Mouse (Mus musculus) megakaryocyte progenitor cell, adult 5-6 weeks (primary cell): ENCODE measurements around the gene Osbpl5. TPM values are rescaled to one million over a fixed set of nuclear protein-coding genes. Genes with fewer than 3 reads are reported as not detected.
"Not testable (repeated sequence)": the region's sequence is repeated elsewhere in the genome, so short reads cannot be mapped to it uniquely, and the experiment has no call there.

Experiments used
- ATAC-seq: replicated peaks from 2 replicates; pipeline ENCODE4 v1.8.0; 2016; ENCODE audit warnings: mild to moderate bottlenecking, moderate TSS enrichment, inconsistent platforms; ENCODE audit not compliant: poor library complexity
- total RNA-seq, 2 experiments: library from RNA; stranded (forward) in 1 of 2; stranded (reverse) in 1 of 2; fragments of 157-497, 149-512 nt in 1 of 2; fragments of 200-1000 nt in 1 of 2; gene quantifications; 2 replicates each; pipeline versions ENCODE4 v1.2.3 to v1.2.4; 2015 to 2017

Gene Osbpl5
- total RNA-seq, 2 experiments from 2014 or later, result 2.7 to 4.4 TPM

DNA sequence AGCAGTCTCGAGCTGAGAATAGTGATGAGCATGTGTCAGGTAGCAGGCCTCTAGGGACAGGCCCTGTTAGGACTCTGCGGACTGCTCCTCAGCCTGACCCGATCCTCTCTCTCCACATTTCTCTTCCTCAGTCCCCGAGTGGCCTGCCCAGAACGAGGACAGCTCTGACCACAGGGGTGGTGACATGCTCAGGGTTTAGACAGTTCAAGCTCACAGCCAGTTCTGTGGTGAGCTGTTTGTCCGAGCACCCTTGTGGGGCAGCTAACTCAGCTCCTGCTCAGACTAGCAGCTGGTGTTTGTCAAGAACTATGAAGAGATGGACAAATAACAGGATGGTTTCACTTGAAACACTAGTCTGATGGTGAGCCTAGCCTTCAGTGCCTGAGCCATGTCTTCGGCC is 45.4 kb downstream of the Osbpl5 start:
- no peak for ATAC-seq

DNA sequence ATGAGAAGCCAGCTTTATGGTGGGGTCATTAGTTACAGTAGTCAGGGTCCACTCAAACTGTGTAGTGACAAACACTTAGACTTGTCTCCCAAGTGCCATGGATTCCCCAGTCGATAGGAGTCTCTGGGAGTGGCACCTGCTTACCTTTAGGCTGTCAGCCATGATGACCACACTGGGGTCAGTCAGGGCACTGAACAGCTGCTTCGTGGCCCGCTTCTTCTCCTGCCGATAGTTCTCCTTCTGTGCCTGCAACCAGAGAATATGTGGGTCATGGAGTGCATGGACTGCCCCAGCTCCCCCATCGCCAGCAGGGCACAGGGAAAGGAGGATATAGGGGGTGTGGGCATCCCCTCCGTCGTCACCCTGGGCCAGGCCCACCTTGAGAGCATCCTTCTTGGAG is 47.4 kb downstream of the Osbpl5 start:
- no peak for ATAC-seq

DNA sequence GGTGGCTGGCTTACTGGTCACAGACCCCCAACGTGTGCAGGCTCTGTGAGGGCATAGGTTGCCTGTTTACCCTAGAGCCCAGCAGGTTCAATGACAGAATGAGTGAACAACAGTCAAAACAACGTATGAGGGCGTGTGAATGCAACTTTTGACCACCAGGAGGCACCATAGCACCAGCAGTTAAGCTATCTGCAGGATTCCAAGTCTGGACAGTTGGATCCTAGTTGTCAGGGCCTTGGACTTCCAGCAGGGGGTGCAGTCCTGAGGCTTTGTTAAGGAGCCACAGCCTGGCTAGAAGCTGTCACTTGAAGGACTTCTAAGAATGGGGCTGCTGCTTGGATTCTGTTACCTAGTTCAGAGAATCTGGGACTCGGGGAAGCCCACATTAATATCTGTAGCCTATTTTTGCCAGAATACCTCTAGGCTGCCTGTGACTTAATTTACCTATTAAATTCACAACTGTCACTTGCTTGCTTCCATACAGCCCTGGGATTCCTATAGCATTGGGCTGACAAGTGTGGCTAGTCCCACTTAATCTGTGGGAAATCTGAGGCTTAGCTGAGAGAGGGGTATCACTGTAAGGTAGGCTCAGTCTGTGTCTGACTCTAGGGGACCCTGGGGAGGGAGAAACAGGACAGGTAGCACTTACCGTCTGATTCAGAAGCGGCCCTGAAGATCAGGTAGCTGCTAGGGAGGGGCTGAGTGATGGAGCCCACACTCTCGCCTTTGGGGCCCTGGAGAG is 49.9 kb downstream of the Osbpl5 start:
- ATAC-seq, result peak; percentile 99

DNA sequence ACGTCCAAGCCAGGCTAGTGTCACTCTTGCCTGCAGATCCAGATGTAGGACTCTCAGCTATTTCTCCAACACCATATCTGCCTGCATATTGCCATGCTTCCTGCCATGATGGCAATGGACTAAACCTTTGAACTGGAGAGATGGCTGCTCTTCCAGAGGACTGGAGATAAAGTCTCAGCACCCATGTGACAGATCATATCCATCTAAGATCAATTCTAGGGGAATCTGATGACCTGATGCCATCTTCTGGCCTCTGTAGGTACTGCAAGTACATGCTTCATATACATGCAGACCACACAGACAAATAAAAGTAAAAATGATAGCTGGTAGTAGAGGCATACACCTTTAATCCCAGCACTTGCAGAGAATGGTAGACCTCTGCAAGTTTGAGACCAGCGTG is 60.6 kb downstream of the Osbpl5 start:
- ATAC-seq, result peak; percentile 76

DNA sequence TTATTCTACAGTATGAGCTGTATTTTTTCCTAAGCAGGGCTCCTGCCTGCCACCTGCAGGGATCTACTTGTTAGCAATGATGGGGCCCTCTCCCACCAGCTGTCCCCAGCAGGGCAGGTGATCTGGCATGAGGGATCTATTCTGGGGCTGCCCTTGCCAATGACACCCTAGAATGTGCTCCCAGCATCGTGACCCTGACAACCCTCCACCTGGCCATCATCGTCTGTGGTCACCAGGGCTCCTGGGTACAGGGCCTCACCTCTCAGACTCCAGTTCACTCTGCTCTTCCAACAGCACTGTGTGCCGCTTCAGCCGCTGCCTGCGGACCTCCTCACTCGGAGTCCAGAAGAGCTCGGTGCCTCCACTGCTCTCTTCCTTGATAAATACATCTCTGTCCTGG is 62.2 kb downstream of the Osbpl5 start:
- ATAC-seq, result no peak

DNA sequence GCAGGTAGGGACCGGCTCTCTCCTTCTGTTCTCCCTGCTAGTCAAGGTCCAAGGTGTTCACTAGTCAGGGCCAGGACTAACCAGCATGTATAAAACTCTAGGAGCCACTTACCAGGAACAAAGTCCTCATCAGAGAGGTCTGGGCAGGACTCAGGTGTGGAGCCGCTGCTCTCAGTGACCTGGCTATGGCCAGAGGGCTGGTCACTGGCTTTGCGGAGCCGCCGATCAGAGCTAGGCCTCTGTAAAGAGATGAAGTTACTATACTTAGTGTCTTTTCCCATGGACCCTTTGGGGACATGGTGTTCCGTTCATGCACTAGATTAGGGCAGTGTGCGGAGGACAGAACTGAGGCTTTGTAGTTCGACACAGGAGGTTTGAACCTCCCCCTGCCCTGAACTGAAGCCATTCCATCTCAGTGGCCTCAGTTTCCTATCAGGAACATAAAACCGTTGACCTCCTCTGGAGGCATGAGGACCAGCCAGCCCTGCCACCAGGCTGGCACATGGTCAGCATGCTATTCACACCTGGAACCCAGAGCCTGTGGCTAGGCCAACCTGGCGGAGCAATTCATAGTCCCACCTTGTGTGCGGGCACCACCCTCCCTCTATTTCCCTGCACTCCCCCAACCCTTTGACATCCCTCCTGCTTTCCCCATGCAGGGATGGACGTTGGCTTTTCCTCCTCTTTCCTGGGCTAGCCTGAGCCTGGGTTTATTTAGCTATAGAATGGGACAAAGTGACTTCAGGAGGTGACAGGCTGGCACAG is 63.9 kb downstream of the Osbpl5 start:
- no peak for ATAC-seq

DNA sequence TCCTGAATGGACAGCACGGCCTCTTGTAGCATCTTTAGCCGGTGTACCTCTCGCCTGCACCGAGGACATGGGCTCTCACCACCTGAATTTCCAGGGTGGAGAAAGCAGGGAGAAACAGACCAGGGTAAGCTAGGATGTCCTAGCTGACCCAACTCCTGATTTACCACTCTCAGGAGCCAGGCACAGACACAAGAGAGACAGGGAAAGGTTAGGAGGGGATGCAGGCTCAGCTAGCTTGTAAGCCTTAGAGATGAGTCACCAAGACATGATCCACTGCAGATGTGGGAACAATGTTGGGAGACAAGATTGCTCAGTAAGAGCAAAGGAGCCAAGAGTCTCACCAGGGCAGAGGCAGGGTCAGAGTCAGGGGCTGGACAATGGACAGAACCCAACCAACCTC is 64.9 kb downstream of the Osbpl5 start:
- no peak for ATAC-seq

DNA sequence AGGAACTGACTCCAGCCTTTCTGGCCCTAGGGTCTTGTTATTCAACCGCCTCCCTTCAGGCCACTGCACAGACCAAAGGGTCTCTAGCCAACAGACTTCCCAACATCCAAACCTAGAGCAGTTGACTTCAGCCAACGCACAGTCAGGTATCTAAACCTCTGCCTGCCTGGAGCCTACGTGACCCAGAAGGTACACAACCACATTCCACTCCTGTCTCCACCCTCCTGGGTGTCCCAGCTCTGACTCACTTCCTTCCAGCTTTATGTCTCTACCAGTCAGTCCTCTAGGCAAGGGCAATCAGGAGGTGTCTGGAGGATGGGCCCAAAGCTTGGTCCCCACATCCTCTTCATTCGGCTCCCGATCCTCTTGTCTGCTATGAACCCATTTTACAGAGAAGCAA is 65.6 kb downstream of the Osbpl5 start:
- no peak for ATAC-seq

DNA sequence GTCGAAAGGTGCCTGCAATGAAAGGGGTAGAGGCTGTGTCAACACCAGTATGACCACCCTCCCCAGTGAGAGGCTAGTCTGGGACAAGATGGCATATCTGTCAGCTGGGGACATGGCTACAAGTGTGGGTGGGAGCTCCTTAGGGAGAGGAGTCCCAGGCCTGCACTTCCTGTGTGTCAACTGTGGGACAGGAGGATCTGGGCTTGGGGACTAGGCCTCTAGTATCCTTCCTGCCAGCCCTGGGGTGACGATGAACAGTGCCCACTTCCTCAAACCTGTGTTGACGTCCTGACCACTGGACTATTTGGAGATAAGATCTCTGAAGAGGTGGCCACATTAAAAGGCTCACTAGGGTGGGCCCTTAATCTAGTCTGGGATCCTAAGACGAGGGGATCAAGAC is 66.8 kb downstream of the Osbpl5 start:
- ATAC-seq, result peak; percentile 42

DNA sequence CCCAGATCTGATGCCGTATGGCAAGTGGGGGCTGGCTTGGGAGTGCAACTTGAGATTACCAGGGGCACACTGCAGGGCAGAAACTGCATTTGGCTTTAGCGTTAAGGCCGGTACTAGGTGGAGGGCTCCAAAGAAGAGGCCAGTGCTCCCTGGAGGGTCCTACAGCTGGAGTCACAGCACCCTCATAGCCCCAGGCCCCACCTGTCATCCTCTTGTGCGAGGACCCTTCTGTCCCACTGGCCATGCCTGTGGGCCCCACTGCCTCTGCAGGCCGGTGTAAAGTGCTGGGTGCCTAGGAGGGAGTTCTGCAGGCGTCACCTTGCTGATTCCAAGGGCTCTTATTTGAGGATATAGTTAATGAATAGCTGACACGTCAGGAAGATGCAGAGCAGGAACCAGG is 67.3 kb downstream of the Osbpl5 start:
- ATAC-seq, result no peak

DNA sequence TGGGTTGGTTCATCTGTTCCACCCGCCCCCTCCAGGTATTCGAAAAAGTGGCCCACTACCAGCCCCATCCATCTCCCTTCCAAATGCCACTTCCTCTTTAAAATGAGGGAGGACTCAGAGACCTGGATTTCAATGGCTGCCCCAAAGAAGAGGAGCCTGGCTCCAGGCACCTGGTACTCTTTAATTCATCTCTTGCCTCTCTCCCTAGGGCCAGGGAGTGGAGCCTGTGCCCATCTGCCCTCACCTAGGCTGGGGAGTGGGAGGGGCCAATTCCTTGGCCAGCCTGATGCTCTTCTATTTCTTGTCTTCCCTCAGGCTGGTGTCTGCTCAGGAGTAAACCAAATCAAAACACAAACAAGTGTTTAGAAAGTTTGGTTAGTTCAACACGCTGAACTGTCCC is 70.1 kb downstream of the Osbpl5 start:
- not testable (repeated sequence) for ATAC-seq

DNA sequence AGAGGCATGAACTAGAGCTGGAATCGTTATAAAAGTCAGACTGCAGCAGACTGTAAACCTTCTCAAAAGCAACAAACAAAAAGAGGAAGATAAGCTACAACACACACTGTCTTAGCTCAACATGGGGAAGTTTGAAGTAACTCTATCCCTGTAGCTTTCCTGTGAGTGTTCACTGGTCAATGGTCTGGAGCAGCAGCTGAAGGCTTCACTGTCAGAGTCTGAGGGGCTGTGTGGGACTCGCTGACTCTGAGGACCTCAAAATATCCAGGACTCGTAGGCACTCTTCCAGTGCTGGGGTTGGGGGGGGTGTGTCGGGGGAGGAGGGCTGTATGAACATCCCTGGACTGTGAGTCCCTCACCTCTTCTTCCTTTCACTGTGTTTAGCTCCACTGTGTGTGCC is 70.6 kb downstream of the Osbpl5 start:
- ATAC-seq, result peak; percentile 32

DNA sequence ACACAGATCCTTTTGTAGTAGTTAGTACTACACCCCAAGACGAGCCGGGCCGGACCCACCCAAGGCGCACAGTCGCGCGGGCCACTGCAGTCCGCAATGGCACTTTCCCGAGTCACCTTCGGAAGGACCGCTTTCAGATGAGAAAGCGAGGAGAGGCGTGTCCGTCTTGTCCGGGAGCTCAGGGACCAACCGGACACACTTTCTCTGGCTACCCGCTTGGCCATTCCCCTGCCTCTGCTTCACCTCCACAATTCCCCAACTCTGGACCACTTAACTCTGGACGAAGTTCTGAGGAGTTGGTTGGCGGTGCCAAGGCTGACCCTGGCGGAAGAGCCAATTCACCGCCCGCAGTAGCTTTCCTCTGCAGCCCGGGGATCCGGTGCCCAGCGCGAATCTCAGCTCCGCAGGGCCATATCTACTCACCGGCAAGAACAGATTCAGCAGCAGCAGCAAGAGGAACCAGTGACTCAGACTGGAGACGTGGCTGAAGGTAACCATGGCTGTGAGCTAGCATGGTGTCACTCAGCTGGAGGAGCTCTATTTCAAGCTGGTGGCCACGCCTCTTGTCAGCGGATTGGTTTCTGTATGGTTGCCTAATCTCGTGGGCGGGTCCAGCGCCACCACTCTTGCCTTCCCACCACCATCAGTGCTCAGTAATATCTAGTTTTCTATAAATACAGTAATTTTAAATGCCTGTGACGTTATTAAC is 71.3 kb downstream of the Osbpl5 start, which contains the start of gene Tnfrsf23:
Tnfrsf23 (minus strand) TSS at position 514 of the 709 bp plus-strand sequence.
- ATAC-seq, result peak; percentile 97

DNA sequence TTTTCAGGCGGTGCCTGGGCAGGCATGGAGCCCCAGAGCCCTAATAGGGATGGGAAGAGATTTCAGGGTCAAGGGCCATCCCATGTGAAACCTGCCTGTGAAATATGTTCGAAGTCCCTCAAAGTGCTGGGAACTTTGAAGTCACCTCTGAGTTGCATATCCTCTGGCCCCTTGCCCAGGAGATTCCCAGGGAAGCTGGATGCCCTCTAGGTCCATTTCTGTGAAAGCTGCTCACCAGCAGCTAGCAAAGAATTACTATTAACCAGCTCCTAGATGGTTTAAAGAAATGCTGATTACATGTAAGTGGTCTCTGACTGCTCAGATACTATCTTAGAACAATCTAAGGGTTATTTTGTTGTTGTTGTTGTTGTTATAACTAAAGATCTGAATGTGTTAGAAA is 72.2 kb downstream of the Osbpl5 start:
- ATAC-seq, result not testable (repeated sequence)

DNA sequence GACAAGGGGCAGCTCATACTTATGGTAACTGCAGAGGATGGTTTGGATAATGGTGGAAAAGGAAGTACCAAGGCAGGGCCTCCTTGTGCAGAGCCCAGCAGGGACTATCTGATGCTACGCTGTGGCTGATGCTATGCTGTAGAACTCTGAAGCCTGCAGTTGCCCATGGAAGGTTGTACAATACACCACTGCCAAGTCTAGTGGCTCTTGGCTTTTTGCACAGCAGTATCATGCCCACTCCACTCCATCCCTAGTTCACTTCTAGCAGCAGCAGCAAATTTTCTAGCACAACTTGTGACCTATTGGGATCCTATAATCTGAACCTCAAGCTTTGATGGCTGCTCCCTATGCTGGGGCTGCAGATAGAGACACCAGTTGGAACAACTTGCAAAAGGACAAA is 75.2 kb downstream of the Osbpl5 start:
- no peak for ATAC-seq

DNA sequence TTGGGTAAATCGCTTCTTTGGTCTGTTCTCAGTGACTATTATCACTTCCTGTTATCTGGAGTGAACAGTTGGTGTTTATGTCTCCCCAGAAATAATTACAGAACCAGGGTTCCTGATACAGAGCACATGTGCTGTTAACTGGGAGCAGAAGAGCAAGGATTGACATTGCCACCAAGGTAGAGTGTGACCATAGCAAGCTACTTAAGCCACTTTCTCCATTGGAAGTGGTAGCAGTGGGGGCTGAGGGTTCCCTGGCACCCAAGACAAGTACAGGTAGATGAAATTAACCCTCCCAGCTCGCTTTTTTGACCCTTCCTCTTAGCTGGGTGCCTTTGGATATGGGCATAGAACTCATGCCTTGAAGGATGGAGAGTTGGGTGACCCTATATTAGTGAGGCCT is 75.9 kb downstream of the Osbpl5 start:
- ATAC-seq, result 0 out of 2 replicates have a peak, but pooled peaks have one; percentile 8

DNA sequence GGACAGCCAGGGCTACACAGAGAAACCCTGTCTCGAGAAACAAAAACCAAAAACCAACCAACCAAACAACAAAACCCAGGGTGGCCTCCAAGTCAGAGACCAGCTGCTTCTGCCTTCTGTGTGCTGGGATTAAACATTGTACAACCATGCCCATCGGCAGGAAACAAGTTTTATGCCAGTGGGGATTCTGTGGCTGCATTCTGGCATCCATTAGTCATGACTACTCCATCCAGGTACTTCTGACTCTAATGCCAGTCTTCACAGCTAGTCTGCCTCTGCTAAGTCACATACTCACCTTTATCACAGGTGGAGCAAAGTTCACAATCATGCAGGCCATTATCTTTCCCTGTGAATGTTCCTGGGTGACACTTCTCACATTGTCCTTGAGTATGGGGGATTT is 77.1 kb downstream of the Osbpl5 start:
- not testable (repeated sequence) for ATAC-seq

DNA sequence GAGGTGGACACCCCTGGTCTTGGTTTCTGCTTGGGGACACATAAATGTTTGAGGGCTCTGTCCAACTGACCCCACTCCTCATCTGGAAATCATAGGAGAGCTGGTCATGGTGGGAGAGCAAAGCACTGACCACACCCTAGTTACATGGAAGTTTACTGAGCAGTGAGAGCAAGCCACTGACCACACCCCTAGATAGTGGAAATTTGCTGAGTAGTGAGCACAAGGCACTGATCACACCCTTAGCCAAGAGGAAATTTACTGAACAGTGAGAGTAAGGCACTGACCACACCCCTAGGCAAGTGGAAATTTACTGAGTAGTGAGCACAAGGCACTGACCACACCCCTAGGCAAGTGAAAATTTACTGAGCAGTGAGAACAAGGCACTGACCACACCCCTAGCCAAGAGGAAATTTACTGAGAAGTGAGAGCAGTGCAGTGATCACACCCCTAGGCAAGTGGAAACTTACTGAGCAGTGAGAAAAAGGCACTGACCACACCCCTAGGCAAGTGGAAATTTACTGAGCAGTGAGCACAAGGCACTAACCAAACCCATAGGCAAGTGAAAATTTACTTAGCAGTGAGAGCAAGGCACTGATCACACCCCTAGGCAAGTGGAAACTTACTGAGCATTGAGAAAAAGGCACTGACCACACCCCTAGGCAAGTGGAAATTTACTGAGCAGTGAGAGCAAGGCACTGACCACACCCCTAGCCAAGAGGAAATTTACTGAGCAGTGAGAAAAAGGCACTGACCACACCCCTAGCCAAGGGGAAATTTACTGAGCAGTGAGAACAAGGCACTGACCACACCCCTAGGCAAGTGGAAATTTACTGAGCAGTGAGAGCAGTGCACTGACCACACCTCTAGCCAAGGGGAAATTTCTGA is 90.1 kb downstream of the Osbpl5 start:
- peak; percentile 65 for ATAC-seq

DNA sequence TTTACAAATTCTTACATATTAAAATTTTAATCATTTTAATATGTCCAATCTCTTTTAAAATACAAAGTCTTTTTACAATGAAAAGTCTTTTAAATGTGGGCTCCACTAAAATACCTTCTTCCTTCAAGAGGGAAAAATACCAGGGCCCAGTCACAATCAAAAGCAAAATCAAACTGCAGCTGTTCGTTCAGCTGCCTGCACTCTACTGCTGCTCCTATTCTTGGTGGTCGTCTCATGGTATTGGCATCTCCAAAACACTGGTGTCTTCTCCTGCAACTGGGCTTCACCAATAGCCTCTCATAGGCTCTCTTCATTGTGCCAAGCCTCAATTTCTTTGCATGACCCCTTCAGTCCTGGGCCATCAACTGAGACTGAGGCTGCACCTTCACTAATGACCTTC is 93.3 kb downstream of the Osbpl5 start:
- ATAC-seq, result no peak

DNA sequence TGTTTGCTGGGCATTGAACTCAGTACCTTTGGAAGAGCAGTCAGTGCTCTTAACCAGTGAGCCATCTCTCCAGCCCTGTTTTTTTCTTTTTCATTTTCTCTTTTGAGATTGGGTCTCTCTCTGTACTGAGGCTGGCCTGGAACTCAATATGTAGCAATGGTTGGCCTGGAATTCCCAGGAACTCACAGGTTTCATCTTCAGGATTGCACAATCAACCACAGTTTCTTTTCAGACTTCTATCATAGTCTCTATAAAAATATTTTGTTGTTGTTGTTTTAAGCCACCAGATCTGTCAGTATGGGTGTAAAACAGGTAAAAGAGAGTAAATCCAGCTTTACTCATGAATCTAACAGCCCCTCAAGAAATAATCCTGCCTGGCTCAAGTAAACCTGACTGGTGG is 96.0 kb downstream of the Osbpl5 start:
- ATAC-seq, result no peak
